Mouse (Mus musculus): ENCODE data around the gene Fkbp8. TPM values are rescaled to one million over a fixed set of nuclear protein-coding genes. Genes with fewer than 3 reads are reported as not detected.

Gene Fkbp8
- polyA plus RNA-seq (2012), result 975 and 1,046 TPM in 2 replicates

DNA sequence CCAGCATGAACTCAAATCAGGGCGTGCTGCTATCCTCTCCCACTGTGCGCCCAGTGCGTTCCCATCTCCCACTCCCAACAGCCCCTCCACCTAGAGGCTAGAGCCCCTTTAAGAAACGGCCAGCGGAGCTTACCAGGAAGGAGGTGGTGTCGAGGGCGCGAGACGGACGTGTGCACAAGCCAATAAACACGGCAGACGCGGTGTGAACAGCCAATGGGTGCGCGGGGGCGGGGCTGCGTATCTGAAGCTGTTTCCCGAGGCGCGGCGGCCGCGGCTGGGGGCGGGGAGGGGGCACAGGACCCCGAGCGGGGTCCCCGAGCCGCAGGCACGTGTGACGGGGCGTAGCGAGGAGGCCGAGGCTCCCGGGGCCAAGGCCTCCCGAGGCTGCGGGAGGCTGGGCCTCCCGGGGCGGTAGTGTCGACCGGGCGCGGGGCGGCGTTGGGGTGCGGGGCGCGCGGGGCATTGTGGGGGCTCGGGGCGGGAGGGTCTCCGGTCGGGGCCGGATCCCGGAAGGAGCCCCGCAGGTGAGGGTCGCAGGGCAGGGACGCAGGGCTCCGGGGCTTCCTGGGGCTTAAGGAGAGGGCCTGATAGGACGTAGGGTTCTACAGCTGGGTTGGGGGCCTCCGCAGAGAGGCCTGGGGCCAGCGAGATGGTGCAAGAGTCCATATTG, at the start of gene Fkbp8, which contains the start of gene Kxd1:
TSS of gene Fkbp8 (plus strand) at position 213 of the 670 bp plus-strand sequence.
TSS of gene Kxd1 (minus strand) at position 445 of the 670 bp plus-strand sequence.

GRCm38 (mm10) chr8:70486941-70487520, 40.5 kb upstream of the Fkbp8 start, which contains the start of gene Tmem59l:
Gene Tmem59l (minus strand): TSS chr8:70487358.

GRCm38 (mm10) chr8:70492664-70493640, 34.6 kb upstream of the Fkbp8 start, which contains the start of gene Crlf1:
Gene Crlf1 (plus strand): TSS chr8:70493158.

DNA sequence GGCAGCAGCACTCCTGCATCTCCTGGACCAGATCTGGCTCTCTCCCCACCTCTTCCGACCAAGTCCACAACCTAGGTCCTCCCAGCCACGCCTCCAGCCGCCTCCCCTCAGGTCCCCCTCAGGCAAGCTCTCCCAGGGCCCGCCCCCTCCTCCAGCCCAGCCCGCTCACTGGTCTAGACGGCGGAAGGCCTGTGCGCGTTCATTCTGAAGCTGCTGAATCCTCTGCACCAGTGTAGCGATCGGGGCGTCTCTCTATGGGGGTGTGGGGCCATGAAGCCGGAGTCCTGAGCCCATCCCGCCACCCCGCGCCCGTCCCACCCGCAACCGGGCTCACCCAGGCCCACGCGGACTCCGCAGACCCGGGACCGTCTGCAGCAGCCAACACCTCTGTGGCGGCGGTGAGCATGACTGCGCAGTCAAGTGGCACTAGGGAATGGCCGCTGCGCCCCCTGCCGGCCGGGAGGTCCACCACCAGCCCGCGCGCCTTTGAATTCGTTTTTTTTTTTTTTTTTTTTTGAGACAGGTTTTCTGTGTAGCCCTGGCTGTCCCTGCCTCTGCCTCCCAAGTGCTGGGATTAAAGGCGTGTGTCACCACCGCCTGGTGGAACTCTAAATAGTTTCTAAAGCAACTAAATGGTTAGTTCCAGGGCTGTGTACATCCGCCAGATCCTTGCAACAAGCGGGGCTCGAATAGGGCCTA, 21.0 kb upstream of the Fkbp8 start, which contains the start of gene Rex1bd:
TSS of gene Rex1bd (minus strand) at position 425 of the 699 bp plus-strand sequence.

DNA sequence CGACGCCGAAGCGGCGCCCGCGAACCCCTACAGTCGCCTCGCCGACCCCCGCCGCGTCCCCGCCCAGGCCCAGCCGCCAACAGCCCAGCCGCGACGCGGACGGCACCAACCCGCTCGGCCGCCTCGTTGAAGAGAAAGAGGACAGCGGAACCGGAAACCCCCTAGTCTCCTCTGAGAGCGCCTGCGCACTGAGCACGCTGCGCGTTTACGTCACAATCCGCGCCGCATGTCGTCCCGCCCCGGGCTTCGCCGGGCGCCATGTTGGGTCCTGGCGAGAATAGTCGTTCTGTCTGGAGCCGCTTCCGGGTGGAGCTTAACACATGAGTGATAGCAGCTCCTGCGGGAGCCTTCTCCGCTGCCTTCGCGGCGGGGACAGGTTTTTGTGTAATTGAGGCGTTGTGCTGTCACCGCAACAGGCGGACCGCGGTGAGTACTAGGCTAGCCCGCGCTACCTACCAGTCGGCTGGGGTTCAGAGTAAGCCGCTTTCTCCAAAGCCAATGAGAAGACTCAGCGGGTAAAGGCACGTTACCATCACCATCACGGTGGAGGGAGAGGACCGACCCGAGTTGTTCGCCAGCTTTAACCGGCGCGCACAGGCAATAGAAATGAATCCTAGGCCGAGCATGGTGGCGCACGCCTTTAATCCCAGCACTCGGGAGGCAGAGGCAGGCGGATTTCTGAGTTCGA, 17.2 kb upstream of the Fkbp8 start, which contains the start of gene Uba52:
TSS of gene Uba52 (minus strand) at position 574 of the 688 bp plus-strand sequence.

GRCm38 (mm10) chr8:70539077-70539813, 11.7 kb downstream of the Fkbp8 start, which contains the start of gene Ell:
Gene Ell (plus strand): TSS chr8:70539457.

Other genes with a start within 250 kb of the Fkbp8 start
- gene Homer3, start 244.9 kb upstream of the Fkbp8 start, polyA plus RNA-seq (2012), result 45.4 and 65.9 TPM in 2 replicates
- gene Ddx49, start 225.2 kb upstream of the Fkbp8 start, polyA plus RNA-seq (2012), result 62.7 and 66.5 TPM in 2 replicates
- gene Cope, start 225.2 kb upstream of the Fkbp8 start, polyA plus RNA-seq (2012), result 419 and 474 TPM in 2 replicates
- 0.24 and 0.37 TPM in 2 replicates for gene Cers1, start 211.9 kb upstream of the Fkbp8 start, polyA plus RNA-seq (2012)
- 0.65 TPM in 1 of 2 replicates, not detected in the other for gene Gdf1, start 197.9 kb upstream of the Fkbp8 start, polyA plus RNA-seq (2012)
- gene Upf1, start 174.4 kb upstream of the Fkbp8 start, polyA plus RNA-seq (2012), result 119 and 122 TPM in 2 replicates
- 0.32 and 1.8 TPM in 2 replicates for gene Comp, start 154.2 kb upstream of the Fkbp8 start, polyA plus RNA-seq (2012)
- 24.5 and 27.2 TPM in 2 replicates for gene Crtc1, start 88.1 kb upstream of the Fkbp8 start, polyA plus RNA-seq (2012)
- gene Klhl26, start 50.8 kb upstream of the Fkbp8 start, polyA plus RNA-seq (2012), result 5.9 and 6.5 TPM in 2 replicates
- 0.12 and 0.15 TPM in 2 replicates for gene Tmem59l, start 40.4 kb upstream of the Fkbp8 start, polyA plus RNA-seq (2012)
- gene Crlf1, start 34.6 kb upstream of the Fkbp8 start, polyA plus RNA-seq (2012), result 0.46 and 1.1 TPM in 2 replicates
- gene Rex1bd, start 21.0 kb upstream of the Fkbp8 start, polyA plus RNA-seq (2012), result 205 and 212 TPM in 2 replicates
- gene Uba52, start 16.9 kb upstream of the Fkbp8 start, polyA plus RNA-seq (2012), result 969 and 1,011 TPM in 2 replicates
- gene Kxd1, start 232 bp downstream of the Fkbp8 start, polyA plus RNA-seq (2012), result 60.7 and 64.0 TPM in 2 replicates
- gene Ell, start 11.7 kb downstream of the Fkbp8 start, polyA plus RNA-seq (2012), result 51.7 and 61.3 TPM in 2 replicates
- 264 and 274 TPM in 2 replicates for gene Isyna1, start 66.6 kb downstream of the Fkbp8 start, polyA plus RNA-seq (2012)
- gene Ssbp4, start 81.1 kb downstream of the Fkbp8 start, polyA plus RNA-seq (2012), result 1,201 and 1,308 TPM in 2 replicates
- gene Lrrc25, start 88.4 kb downstream of the Fkbp8 start, polyA plus RNA-seq (2012), result 11.8 and 21.0 TPM in 2 replicates
- 13.6 and 15.1 TPM in 2 replicates for gene Gdf15, start 104.7 kb downstream of the Fkbp8 start, polyA plus RNA-seq (2012)
- gene Pgpep1, start 132.7 kb downstream of the Fkbp8 start, polyA plus RNA-seq (2012), result 1.8 and 2.6 TPM in 2 replicates
- gene Lsm4, start 145.5 kb downstream of the Fkbp8 start, polyA plus RNA-seq (2012), result 583 and 668 TPM in 2 replicates
- gene Jund, start 171.2 kb downstream of the Fkbp8 start, polyA plus RNA-seq (2012), result 3,053 and 3,449 TPM in 2 replicates
- 0.71 and 1.9 TPM in 2 replicates for gene Iqcn, start 175.7 kb downstream of the Fkbp8 start, polyA plus RNA-seq (2012)
- 0.15 TPM in 1 of 2 replicates, not detected in the other for gene Gm3336, start 190.8 kb downstream of the Fkbp8 start, polyA plus RNA-seq (2012)
- 3.5 and 3.6 TPM in 2 replicates for gene Pde4c, start 196.0 kb downstream of the Fkbp8 start, polyA plus RNA-seq (2012)
- gene Rab3a, start 227.0 kb downstream of the Fkbp8 start, polyA plus RNA-seq (2012), result 7.4 and 8.1 TPM in 2 replicates
- 75.0 and 90.1 TPM in 2 replicates for gene Mpv17l2, start 233.2 kb downstream of the Fkbp8 start, polyA plus RNA-seq (2012)
- 69.9 and 78.3 TPM in 2 replicates for gene Pik3r2, start 249.0 kb downstream of the Fkbp8 start, polyA plus RNA-seq (2012)